Mouse (Mus musculus) erythroblast, embryonic 14.5 days (primary cell): Measurements from ENCODE around the gene St5.

Source experiments
- GATA1 ChIP-seq: IDR thresholded peaks from 2 replicates; pipeline ENCODE4 v1.6.1; 2012; ENCODE audit warnings: low read length, inconsistent platforms, mixed read lengths
- TAL1 ChIP-seq: IDR thresholded peaks from 3 replicates; pipeline ENCODE4 v1.6.1; 2012; ENCODE audit warnings: low read length, inconsistent platforms, mixed read lengths

- TF ChIP-seq GATA1 (no peak), TAL1 (no peak)
Measured at GRCm38 (mm10) chr7:109546726-109547125, 156.7 kb downstream of the St5 start.
